Mouse (Mus musculus) hindbrain, embryonic 11.5 days (tissue): ENCODE results near the gene Clk4. TPM values are rescaled to one million over a fixed set of nuclear protein-coding genes. Genes with fewer than 3 reads are reported as not detected.

Experiments
- ATAC-seq: fragments of 200-750 bp; cut with Nextera tagmentation; 2 replicates; pipeline ENCODE4 v1.8.0; 2017; ENCODE audit warnings: mild to moderate bottlenecking, moderate TSS enrichment, moderate library complexity; ENCODE audit not compliant: low FRiP score
- DNase-seq: peaks from one replicate; pipeline ENCODE4 v3.0.0-alpha.2; 2015; ENCODE audit warnings: low spot score
- H3K27ac ChIP-seq: fragments of 300-500 bp; sonication (generic); 2 replicates; pipeline ENCODE4 v1.5.1; 2014; ENCODE audit warnings: mild to moderate bottlenecking, low read depth, low read length
- H3K27me3 ChIP-seq: fragments of 300-500 bp; sonication (generic); 2 replicates; pipeline ENCODE4 v1.6.1; 2014; ENCODE audit warnings: mild to moderate bottlenecking, low read length, moderate library complexity, mixed read lengths; ENCODE audit not compliant: control insufficient read depth, insufficient read depth
- H3K36me3 ChIP-seq: fragments of 300-500 bp; sonication (generic); 2 replicates; pipeline ENCODE4 v1.6.1; 2014; ENCODE audit warnings: mild to moderate bottlenecking, low read length, moderate library complexity, mixed read lengths; ENCODE audit not compliant: control insufficient read depth, insufficient read depth
- H3K4me1 ChIP-seq: fragments of 300-500 bp; sonication (generic); replicated peaks from 2 replicates; pipeline ENCODE4 v1.6.1; 2014; ENCODE audit warnings: low read length, mixed read lengths; ENCODE audit not compliant: control insufficient read depth, insufficient read depth
- H3K4me2 ChIP-seq: fragments of 300-500 bp; sonication (generic); replicated peaks from 2 replicates; pipeline ENCODE4 v1.6.1; 2014; ENCODE audit warnings: mild to moderate bottlenecking, low read depth, low read length
- H3K4me3 ChIP-seq: fragments of 300-500 bp; sonication (generic); 2 replicates; pipeline ENCODE4 v1.5.1; 2014; ENCODE audit warnings: low read depth, low read length
- H3K9ac ChIP-seq: fragments of 300-500 bp; sonication (generic); 2 replicates; pipeline ENCODE4 v1.6.1; 2014; ENCODE audit warnings: low read depth, low read length
- H3K9me3 ChIP-seq: fragments of 300-500 bp; sonication (generic); 2 replicates; pipeline ENCODE4 v1.6.1; 2016; ENCODE audit warnings: low read length; ENCODE audit not compliant: control insufficient read depth
- WGBS: fragments of 180-500 bp; shearing (Covaris S2); extraction: QIAGEN DNeasy Blood & Tissue Kit; methylation state at CpG from one replicate; pipeline ENCODE4 v1.1.7; 2014; 5-methylcytosine and 5-hydroxymethylcytosine counted together
- polyA plus RNA-seq: library from polyadenylated mRNA; unstranded; fragments of >200 nt; fragmentation: Nextera tagmentation; extraction: Ambion mirVana; gene quantifications from 2 replicates; pipeline ENCODE4 v1.2.1, GENCODE M21; 2014

Gene Clk4
- polyA plus RNA-seq, 1 experiment from 2014 or later = 141 TPM

DNA sequence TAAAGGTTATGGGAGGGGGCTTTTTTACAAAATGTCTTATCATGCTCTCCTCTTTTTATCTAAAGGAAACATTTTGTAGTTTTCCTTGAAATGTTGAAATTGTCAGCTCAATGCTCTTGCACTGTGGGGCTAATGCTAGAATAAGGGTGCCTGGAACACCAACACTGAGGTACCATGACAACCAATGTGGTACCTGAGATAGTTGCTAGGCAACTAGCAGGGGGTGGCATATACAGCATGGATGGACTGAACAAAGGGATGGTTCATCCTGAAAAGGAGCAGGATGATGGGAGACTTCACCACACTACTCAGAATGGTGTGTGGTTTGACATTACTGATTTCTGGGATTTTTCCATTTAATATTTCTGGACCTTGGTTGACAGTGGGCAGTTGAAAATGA is 59.1 kb downstream of the Clk4 start:
- H3K4me2 ChIP-seq = no peak overlapping the region
- no peaks in the 10 kb centered on the region for H3K9me3 ChIP-seq
- no peak overlapping the region for H3K27ac ChIP-seq
- ATAC-seq (no peak), DNase-seq (no peak)
- H3K4me1 ChIP-seq = no peaks in the 10 kb centered on the region
- H3K9ac ChIP-seq = no peak overlapping the region
- H3K36me3 ChIP-seq = no peaks in the 10 kb centered on the region
- no peaks in the 10 kb centered on the region for H3K27me3 ChIP-seq
- H3K4me3 ChIP-seq = no peak overlapping the region

- H3K27me3 ChIP-seq = no peaks in the 10 kb centered on the region
- DNase-seq (no peak), ATAC-seq (no peak)
- H3K27ac ChIP-seq = no peak overlapping the region
- no peak overlapping the region for H3K4me2 ChIP-seq
- no peaks in the 10 kb centered on the region for H3K9me3 ChIP-seq
- 70% methylated on average over 6 of the region's 6 CpGs for WGBS
- no peaks in the 10 kb centered on the region for H3K4me1 ChIP-seq
- H3K9ac ChIP-seq = no peak overlapping the region
- no peaks in the 10 kb centered on the region for H3K36me3 ChIP-seq
- H3K4me3 ChIP-seq = no peak overlapping the region
These were observed 65.4 kb downstream of the Clk4 start for GRCm38 (mm10) chr11:51326908-51327307.

- no peaks in the 10 kb centered on the region for H3K27me3 ChIP-seq
- 94% methylated on average over 12 of the region's 12 CpGs for WGBS
- H3K27ac ChIP-seq = no peak overlapping the region
- H3K9ac ChIP-seq = no peak overlapping the region
- H3K9me3 ChIP-seq = no peaks in the 10 kb centered on the region
- H3K4me3 ChIP-seq = no peak overlapping the region
- DNase-seq = no peak
- no peaks in the 10 kb centered on the region for H3K4me1 ChIP-seq
- H3K36me3 ChIP-seq = no peaks in the 10 kb centered on the region
- H3K4me2 ChIP-seq = no peak overlapping the region
- no peak for ATAC-seq
These were observed 66.9 kb downstream of the Clk4 start for GRCm38 (mm10) chr11:51328387-51328942.

DNA sequence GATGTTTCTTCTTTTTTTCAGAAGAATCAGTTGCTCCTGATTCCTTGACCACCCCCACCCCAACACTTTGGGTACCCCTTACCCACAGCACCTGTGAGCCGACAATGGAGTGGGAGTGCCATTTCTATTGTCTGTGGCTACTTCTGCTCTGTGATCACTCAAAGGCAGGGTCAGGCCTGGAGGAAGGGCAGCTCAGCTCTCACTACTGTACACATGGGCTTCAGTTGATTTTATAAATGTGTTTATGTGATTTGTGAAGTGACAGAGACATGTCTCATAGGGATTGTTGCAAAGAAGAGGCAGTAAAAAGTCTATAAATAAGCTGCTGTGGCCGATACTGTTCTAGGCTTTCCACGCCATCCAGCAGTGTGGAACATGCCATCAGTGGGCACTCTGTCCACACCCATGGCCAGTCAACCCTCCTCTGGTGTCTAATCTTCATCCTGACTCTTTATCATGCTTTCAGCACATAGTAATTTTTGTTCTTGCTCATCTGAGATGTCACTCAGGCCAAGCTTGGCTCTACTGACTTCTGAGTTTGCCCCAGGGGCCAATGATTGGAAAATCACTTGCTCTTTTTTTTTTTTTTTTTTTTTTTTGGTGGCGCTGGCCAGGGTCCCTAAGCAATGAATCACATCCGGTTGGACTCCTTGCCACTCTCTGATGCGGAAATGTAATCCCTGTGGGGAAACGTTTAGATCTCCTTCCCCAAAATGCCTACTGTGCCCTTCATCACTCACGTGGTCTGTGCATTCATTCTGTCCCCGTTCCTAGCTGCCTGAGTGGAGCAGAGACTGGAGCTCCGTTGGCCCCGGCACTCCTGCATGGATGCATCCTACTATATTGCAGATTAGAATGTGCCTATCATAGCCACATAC is 68.5 kb downstream of the Clk4 start:
- Histone ChIP-seq H3K27ac (no peak overlapping the region), H3K4me3 (no peak overlapping the region), H3K4me1 (no peaks in the 10 kb centered on the region), H3K4me2 (no peak overlapping the region), H3K9ac (no peak overlapping the region), H3K27me3 (no peaks in the 10 kb centered on the region), H3K36me3 (no peaks in the 10 kb centered on the region), H3K9me3 (no peaks in the 10 kb centered on the region)
- ATAC-seq (no peak), DNase-seq (no peak)
- WGBS = 85% methylated on average over 11 of the region's 11 CpGs

Other genes with a start within 250 kb of the Clk4 start
- not detected in 2 replicates for gene Olfr54, start 247.5 kb upstream of the Clk4 start, polyA plus RNA-seq
- gene Olfr1375, start 213.6 kb upstream of the Clk4 start, polyA plus RNA-seq = not detected in 2 replicates
- 9.1 and 10.5 TPM in 2 replicates for gene Zfp354a, start 202.5 kb upstream of the Clk4 start, polyA plus RNA-seq
- gene Gm12569, start 41.3 kb upstream of the Clk4 start, polyA plus RNA-seq = not detected in 2 replicates
- 0.20 and 0.68 TPM in 2 replicates for gene BC049762, start 1.3 kb downstream of the Clk4 start, polyA plus RNA-seq
- gene Col23a1, start 28.2 kb downstream of the Clk4 start, polyA plus RNA-seq = 9.0 and 9.7 TPM in 2 replicates